Mouse (Mus musculus) adrenal gland, postnatal 10 days (tissue): Measurements from ENCODE around the gene Rad51b. TPM values are rescaled to one million over a fixed set of nuclear protein-coding genes. Genes with fewer than 3 reads are reported as not detected.

ENCODE experiments used
- DNase-seq: peaks from one replicate; pipeline ENCODE4 v3.0.0; 2021; ENCODE audit warnings: mixed read lengths
- total RNA-seq, 2 experiments: library from RNA; stranded (reverse); gene quantifications; 2 replicates each; pipeline ENCODE4 v1.2.3; 2021

The Rad51b gene
- total RNA-seq, 2 experiments from 2014 or later = 1.6 to 3.0 TPM

DNA sequence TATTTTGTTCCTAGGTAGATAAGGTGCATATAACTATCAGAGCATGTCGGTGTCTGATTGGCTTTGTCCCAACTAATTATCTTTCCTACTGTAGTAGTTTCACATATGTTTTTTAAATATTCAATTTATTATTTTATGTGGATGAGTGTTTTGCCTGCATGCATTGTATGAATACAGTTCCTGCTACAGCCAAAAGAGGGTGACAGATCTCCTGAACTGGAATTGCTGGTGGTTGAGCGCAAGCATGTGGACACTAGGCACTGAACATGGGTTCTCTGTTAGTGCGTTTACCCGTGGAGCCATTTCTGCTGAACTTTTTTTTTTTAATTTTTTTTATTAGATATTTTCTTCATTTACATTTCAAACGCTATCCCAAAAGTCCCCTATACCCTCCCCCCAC is 358.1 kb downstream of the Rad51b start:
- no peak for DNase-seq

DNA sequence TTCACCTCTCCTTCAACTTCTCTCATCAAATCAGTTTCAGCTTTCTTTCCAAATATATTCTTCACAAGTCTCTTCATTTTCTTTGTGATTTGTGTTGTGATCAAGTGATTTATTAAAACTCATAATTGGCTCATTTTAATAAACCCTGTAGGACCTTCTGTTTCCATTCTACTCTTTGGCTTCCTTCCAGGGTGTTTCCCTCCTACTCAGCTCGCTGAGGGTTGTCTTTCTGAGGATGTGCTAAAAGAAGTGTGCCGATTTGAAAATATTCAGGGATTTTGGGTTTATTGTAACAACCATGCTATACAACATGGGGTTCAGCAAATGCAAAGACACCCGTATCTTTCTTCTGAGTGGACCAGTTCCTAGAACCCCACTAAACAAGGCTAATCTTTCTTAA is 361.8 kb downstream of the Rad51b start:
- no peak for DNase-seq

DNA sequence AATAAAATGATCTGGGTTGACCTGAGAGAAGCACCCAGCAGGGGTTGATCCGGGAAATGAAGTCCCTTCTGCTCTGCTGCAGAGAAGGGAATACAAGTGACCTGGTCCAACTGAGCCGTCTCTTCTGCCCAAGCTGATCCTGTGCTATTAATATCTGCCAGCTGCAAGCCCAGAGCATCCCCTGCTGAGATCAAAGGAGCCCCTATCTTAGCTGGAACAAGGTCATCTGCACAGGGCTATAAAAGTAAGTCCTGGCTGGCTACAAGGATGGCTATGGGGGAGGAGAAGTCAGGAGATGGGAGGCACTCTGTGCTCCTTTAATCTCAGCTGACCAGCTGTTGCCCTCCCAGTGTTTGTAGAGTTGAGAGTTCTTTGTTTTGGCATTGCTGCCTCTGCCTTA is 364.2 kb downstream of the Rad51b start:
- DNase-seq = peak; percentile 68

DNA sequence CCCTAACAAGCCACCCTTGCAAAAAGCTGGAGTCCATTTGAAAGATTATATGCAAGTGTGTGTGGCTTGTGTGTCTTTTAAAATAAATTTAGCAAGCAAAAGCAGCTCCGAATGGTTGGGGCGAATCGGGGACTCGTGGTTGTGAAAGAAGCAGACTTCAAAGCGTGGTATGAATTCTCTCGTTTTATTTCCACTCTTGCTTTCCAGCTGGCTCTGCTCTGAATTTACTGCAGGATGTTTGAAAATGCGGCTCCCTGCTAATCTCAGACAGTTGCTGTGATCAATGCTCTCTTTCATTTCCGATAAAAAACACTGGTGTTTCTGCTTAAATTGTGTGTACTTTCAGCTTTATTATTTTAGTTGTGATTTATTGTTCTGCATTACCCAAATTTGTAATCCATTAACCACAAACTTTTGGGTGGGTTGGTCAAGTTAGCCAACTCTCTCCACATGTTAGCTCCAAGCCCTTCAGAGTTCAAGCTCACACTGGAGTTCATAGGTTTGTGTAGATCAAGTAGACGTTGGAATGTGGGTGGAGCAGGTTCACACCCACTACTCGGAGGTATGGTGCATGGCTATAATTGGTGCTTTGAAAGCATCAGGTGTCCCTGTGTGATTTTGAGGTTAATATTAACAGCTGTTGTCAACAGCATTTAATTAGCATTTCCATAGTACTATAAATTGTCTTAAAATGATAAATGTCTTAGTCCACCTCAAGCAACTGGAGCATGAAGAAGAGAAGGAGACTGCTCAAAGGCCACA is 366.2 kb downstream of the Rad51b start:
- no peak for DNase-seq

DNA sequence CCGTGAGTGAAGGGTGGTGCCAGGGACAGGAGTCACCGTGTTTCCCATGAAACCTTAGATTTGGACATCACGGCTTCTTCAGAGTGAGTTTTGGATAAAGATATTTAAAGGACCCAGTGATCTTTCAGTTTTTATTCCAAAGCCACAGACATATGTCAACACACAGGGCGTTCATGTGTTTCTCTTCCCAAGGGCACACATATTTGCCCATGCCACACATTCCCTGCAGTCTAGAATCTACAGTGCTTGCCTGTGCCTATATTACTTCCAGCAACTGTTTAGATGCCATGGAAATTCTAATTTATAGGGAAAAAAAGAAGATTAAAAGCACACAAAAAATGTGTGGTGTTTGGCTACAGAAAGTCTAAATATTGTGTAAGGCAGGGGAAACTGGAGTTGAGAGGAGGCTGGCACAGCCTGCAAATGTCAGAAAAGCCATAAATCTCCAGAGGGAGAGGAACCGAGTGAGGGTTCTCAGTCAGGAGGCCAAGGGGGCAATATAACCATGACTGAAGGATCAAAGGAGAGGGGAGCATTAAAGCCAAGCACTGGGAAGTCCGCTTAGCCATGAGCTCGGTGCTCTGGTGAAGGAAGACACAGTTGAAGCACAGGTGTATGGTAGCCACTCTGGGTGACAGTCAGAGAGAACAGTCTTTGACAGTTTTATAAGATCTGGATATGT is 367.0 kb downstream of the Rad51b start:
- no peak for DNase-seq

DNA sequence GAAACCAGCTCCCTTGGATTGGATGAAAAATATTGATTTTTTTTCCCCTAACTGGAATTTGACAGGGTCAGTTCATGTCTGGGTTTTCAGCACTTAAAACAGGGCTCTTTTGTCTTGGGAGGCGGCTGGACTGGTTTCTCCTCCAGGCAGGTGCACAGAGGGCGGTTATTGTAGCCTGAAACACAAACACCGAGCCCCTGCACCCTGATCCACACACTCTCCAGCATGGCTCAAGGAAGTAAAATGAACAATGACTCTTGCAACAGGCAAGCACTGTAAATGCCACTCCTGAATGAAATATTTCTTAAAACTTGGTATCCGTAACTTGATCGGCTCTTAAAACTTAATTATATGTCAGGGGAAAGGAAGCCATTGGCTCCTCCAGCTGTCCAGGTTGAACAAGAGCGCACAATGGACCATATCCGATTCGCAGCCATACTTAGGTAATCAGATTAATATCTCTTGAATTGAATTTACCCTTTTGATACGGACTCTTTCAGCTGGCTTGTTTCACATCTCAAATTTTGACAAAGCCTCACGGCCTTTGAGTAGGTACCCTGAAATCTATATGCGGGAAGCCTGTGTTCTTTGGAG is 377.9 kb downstream of the Rad51b start:
- DNase-seq = no peak

DNA sequence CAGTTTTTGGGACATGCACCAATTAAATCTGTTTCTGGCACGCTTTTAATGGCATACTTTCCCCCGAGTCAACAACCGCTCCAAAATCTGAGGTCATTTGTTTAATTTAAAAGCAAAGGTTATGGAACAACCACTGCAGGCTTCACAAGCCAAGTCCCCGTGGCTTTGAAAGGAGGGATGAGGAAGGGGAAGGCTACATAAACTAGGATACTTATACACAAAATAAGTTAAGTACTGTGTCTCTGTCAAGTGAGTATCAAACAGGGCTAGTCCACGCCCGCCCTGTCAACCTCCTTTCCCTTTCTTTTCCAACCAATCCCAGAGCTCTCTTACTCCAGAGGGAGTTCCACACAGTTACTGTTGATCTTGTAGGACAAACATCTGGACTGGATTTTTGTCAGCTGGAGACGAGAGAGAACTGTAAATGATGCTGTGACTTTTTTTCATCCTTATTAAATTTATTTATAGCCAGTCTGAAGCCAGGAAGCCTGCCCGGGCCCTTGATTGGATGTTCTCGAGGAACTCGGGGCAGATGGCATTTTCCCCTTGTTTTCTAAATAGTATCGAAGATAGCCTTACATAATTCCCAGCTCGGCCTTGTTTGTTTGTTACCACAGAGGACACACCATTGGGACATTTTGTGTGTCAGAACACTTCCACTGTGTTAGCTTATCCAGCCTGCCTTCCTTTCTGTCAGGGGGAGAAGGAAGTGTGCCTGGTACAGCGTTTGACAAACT is 378.5 kb downstream of the Rad51b start:
- peak; percentile 34 for DNase-seq

DNA sequence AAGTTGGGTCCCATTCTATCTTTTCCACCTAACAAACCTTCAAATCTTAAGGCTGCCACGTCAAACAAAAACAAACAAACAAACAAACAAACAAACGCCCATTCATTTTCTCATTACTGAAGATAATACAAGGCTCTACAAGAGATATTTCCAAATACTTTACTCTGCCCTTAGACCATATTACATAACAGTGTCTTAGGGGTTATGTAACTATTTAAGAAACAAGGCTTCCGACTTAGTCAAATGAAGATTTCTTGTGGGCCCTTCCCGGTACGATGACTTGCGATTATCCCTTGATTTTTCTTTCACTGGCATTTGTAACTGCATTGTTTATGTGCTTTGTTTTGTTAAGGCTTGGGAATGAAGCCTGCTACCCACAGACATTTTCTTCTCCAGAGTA is 379.2 kb downstream of the Rad51b start:
- no peak for DNase-seq

DNA sequence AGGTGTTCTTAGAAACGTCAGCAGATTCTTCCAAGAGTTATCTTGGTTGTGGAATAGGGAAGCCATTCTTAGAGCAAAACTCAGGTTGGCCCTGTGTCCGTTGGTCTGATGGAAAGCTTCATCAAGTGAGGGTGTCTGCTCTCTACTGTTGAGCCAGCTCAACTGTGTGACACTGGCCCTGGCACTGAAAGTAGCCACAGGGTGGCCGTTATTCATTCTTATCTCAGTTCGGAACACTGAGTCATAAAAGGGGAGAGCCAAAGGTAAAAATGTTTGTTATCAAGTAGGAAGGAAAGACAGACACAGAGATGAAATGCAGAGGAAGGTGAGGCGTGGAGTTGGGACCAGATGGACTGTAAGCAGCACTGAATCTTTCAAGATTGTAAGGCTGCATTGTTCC is 379.8 kb downstream of the Rad51b start:
- no peak for DNase-seq

DNA sequence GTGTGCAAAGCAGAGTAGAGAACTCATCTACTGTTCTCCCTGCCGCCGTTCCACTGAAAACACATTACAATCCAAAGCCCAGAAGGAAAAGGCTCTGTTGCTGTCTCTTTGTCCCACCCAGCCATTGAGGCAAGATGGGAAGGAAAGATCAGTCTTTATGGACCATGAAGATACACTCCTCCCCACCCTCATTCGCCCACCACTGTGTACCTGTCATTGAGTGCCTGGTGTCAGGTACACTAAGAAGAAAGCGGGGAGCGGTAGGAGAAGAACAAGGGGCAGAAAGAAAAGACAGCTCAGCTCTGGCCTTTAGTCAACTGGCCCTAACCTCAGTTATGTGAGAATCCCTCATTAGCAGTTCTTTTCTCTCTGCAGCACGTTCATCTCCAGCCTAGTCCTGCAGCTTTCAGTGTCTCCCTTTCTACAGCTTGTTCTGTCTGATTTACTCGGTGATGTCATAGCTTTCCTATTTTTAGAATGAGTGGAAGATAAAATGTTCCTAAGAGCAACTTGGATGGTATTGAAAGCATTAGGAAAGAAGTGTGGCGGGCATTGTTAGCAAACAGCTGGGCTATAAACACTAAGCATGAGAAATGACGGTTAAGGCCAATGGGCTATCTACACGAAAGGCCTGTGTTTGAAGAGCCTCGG is 382.3 kb downstream of the Rad51b start:
- DNase-seq = no peak

DNA sequence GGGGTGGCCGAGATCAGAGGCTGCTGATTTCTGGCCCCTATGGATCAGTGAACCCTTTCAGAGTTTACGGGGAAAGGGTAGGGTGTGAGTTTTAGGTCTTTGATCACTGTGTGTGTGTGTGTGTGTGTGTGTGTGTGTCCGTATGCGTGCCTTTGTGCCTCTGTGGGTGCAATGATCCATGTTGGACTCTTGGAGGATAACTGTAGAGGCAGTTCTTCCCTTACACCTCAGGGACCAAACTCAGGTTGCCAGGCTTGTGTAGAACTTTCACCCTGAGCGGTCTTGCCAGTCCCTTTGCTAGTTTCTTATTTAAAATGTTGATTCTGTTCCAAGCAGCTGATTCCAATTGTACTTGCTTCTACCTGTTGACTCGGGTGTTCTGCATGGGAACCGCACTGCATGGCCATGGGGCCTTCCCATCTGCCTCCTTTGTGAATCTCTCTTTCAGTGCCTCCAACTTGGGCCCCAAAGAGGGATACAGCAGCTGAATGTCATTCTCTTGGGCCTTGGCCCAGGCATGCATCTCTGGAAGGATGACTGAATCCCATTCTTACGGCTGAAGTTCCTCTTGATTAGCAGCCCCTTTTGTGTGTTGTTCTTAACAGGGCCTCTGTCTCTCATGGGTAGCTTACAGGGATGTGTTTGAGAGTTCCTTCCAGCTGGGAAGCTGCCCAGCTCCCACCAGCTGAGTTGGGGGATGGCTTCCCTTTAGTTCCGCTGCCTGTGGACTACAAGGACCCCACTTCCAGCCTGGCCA is 383.0 kb downstream of the Rad51b start:
- no peak for DNase-seq

DNA sequence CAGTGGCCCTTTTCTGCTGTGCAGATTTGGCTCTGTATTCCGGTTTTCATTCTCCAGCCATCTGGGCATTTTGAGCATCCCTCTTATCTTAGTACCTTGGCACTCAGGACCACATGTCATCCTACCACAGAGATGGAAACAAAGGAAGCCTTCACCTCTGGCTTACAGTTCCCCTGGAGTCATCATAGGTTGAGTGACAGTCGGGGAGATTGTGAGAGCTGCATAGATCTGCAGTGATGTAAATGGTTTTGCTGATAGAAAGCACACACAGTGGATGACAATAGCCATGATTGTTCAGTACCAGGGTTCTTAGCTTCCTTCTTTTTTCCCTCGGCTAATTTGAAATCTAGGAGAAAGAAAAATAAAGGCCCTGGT is 383.6 kb downstream of the Rad51b start:
- DNase-seq = no peak

DNA sequence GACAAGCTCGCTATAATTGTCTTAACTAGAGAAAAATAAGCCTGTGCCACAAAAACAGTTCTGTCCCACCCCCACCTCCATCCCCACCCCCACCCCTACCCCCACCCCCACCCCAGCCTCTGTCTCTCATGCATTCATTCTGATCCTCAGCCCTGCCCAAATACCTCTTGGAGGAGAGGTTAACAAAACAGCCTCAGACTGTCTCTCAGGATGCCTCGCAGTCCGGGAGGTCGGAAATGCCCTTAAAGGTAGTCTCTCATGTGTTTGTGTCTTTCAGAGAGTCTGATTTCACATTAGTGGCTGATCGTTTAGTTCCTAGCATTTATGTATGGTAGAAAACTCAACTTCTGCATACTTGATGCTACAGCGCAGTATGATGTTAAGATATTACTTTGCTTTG is 384.5 kb downstream of the Rad51b start:
- no peak for DNase-seq

DNA sequence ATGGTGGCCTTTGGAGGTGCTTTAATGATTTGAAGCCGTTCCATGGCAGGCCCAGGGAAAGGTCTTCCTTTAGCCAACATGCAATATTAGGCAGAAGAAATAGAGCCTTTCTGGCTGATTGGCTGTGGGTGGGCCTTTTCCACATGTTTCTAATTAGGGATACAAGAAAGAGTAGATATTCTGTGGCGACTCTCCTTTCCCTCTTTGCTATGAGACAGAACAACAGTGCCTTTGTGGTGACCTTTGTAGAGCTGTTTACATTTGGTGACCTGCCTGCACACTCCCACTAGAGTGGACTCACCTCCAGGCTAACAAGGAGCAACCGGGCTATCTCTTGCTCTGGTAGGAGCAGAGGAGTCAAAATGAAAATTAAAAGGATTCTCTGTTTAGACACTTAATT is 386.3 kb downstream of the Rad51b start:
- DNase-seq = no peak

DNA sequence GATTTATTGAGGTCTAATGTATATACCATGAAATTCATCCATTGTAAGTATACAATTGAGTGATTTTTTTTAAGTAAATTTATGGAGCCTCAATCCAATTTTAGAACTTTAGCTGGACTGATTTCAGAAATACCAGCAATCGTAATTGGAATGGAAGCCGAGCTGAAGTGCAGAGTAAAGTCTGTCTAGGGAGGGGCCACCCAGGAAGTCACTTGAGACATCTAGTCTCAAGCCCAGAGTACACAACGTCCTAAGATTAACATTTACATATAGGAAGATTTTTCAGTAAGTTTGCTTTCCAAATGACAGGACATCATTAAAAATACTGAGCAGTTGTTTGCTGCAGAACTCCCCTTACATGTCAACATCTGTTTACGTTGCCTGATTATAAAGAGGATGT is 386.7 kb downstream of the Rad51b start:
- DNase-seq = no peak

DNA sequence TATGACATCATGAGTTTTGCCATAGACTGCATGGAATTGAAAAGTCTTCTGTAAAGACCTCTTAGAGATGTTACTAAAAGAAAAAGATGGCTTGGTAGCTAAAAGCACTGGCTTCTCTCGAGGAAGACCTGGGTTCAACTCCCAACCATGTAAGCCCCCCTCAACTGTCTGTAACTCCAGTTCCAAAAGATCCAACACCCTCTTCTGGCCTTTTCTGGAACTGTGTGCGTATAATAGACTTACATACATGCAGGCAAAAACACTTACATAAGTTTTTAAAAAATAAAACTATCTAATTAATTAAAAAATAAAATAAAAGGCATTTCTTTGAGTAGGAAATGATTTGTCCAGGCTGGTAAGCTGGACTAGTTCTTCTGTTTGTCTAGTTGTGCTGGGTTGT is 387.3 kb downstream of the Rad51b start:
- DNase-seq = no peak

DNA sequence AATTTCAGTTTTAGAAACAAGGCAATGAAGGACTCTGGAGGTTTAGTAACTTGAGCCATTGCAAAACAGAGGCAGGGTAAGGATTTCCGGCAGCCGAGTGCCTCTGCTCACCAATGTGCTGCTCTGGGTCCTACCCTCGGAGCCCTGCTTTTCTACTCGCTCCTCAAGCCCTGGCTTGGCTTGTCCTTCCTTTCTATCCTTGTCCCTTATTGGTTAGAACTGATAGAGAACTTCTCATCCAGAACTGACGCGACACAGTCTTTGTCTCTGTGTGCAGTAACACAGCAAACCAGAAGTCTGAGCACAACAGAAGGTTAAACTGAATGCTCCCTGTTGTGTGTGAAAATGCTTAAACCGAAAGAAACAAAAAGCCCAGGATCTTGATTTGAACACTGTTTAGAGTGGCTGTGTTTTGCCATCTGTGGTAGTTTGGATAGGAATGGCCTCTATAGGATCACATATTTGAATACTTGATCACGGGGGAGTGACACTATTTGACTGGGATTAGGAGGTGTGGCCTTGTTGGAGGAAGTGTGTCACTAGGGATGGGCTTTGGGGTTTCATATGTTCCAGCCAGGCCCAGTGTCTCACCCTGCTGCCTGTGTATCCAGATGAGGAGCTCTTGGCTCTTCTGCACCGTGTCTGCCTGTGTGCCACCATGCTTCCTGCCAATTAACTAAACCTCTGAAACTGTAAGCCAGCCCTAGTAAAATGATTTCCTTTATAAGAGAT is 389.7 kb downstream of the Rad51b start:
- no peak for DNase-seq

DNA sequence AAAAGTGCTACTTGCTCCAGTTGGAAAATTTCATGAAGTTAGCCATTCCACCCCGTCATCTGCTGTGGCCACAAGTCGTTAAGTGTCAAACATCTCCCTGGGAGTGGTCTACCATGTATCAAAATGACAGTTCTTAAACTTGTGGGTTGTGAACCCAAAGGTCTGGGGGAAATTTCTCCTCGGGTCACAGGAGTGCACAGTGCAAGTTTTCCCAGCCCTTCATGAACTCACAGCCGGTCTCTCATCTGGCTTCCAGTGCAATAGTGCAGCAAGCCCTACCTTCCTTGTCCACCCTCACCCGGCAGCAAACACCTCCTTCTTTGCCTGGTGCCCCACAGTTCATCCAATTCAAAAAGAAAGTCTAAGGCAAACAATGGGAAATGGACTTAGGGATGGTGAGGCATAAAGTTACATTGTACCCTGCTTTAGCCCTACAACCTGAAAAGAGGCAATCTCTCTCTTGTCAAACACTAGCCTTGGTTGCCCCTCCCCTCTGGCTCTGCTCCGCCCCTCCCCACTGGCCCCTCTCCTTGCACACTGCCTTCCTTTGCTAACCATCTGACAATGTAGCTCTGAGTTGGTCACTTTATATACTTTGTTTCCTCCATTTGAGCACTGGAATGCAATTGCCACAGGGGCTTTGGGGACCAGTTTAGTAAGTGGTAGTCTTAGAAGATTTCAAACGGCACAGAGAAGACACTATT is 390.8 kb downstream of the Rad51b start:
- no peak for DNase-seq

DNA sequence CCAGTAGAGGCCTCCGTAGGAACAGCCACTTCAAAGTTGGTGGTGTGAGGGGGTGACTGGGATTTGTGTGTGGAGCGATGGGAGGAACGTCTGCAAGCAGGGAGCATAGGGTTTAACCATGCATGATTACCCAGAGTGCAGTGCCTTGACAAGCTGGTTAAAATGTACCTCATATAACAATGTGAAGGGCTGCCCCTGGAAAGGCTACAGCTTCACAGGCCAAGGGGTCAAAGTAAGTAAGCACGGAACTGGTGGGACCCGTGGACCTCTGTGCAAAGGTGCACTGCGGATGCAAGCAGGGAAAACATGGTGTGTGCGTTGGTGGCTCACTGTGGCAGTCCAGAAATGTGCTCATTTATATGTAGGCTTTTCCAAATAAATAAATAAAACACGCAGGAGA is 392.2 kb downstream of the Rad51b start:
- DNase-seq = no peak
